Mouse (Mus musculus) naive thymus-derived CD4-positive, alpha-beta T cell, adult 2 months (primary cell): ENCODE results near the gene Car6.

Experiments used
- DNase-seq: peaks from one replicate; pipeline ENCODE4 v3.0.0-alpha.2; 2011; ENCODE audit warnings: low read depth

The Car6 gene

GRCm38 (mm10) chr4:150229747-150230390, 28.7 kb upstream of the Car6 start:
- no peak for DNase-seq

GRCm38 (mm10) chr4:150228581-150229348, 27.6 kb upstream of the Car6 start:
- no peak for DNase-seq

GRCm38 (mm10) chr4:150226818-150227688, 25.9 kb upstream of the Car6 start:
- DNase-seq: no peak

- DNase-seq: no peak
These were observed 24.6 kb upstream of the Car6 start for GRCm38 (mm10) chr4:150225700-150226099.

- DNase-seq: no peak
These were observed 22.7 kb upstream of the Car6 start for GRCm38 (mm10) chr4:150223830-150224229.

- no peak for DNase-seq
These were observed 20.0 kb upstream of the Car6 start for GRCm38 (mm10) chr4:150221017-150221640.

DNA sequence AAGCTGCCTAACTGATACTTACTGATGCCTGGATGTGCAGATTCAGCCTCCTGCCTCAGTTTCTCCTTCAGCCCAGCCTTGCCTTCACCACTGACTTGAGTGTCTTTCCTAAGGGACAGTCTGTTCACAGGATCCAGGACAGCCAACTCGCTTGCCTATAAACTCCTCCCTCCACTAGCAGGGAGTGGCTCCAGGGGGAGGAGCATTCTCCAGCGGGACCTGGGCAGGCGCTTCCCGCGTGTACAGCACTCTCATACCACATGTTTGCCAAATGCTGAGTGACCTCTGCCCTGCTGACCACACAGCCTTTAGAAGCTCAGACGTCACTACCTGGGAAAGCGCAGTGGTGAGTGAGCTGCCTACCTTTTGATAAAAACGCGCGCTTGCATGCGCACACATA, 19.5 kb upstream of the Car6 start:
- no peak for DNase-seq

- DNase-seq: peak; percentile 77
These were observed 18.6 kb upstream of the Car6 start for GRCm38 (mm10) chr4:150219501-150220292.

- no peak for DNase-seq
These were observed 16.8 kb upstream of the Car6 start for GRCm38 (mm10) chr4:150217935-150218334.

- DNase-seq: peak; percentile 53
These were observed 16.0 kb upstream of the Car6 start for GRCm38 (mm10) chr4:150217042-150217554.

DNA sequence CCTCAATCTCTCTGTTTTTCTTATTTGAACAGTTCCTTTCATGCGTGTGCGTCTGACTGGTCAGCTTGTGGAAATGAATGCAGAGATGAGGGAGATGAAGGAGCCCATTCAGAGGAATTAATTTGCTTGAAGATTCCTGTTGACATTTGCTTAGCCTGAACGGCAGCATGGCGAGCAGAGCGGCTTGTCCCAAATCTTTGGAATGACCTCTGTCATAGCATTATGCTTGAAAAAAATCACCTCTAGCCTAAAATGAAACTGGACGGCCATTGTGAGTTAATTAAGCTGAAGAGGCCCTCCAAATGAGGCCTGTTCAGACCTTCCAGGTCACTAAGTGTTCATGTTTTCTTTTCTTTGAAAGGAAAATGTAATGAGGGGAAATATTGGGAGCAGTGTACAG, 15.3 kb upstream of the Car6 start:
- no peak for DNase-seq

GRCm38 (mm10) chr4:150213910-150214309, 12.8 kb upstream of the Car6 start:
- peak; percentile 51 for DNase-seq

DNA sequence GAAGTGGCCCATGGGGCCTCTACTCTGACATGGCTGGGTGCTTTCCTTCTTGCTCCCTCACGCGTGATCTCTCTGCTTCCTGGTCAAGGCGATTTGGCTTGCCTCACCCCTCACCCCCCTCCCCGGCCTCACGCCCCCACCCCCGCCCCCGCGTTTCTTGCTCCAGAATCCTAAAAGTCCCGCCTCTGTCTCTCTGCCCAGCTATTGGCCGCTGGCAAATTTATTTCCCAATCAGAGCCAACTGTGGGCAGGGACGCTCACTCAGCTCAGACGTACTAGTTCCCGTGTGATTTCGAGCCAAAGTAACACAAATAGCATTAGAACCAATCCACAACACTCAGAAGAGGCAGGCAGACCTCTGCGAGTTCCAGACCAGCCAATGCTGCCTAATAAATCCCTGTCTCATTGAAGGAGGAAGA, 11.4 kb upstream of the Car6 start:
- DNase-seq: no peak

DNA sequence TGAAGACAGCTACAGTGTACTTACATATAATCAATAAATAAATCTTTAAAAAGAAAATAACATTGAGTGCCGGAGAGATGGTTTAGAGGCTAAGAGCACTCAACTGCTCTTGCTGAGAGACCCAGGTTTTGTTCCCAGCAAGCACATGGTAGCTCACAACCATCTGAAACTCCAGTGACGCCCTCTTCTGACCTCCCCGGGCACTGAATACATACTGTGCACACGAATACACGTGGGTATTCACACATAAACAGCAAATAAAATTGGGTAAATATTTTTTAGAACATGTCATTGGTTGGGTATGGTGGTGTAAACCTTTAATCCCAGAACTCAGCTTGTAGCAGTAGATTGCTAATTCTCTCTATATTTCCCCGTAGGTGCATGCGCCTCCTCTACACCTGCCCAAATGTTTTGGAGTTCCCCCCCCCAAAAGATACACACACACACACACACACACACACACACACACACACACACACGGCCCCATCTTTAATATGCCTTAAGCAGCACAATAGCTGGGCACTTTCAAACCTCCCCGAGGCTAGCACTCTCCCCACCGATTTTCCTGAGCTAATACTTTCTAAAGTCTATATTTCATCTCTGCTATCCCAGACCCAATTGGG, 10.9 kb upstream of the Car6 start:
- no peak for DNase-seq

GRCm38 (mm10) chr4:150210306-150210705, 9.2 kb upstream of the Car6 start:
- DNase-seq: no peak

GRCm38 (mm10) chr4:150209751-150210150, 8.6 kb upstream of the Car6 start:
- DNase-seq: no peak

GRCm38 (mm10) chr4:150204877-150205276, 3.7 kb upstream of the Car6 start:
- DNase-seq: no peak

GRCm38 (mm10) chr4:150202702-150203101, 1.6 kb upstream of the Car6 start:
- no peak for DNase-seq

- no peak for DNase-seq
These were observed 2.9 kb downstream of the Car6 start for GRCm38 (mm10) chr4:150198268-150198667.

GRCm38 (mm10) chr4:150193915-150194314, 7.2 kb downstream of the Car6 start:
- DNase-seq: peak; percentile 71

GRCm38 (mm10) chr4:150192199-150192598, 8.9 kb downstream of the Car6 start:
- no peak for DNase-seq
